Mouse (Mus musculus) liver, embryonic 12.5 days (tissue): ENCODE results near the gene Nop10. TPM values are rescaled to one million over a fixed set of nuclear protein-coding genes. Genes with fewer than 3 reads are reported as not detected.
"Not testable (repeated sequence)": the region's sequence is repeated elsewhere in the genome, so short reads cannot be mapped to it uniquely, and the experiment has no call there.

Source experiments
- ATAC-seq: fragments of 200-750 bp; cut with Nextera tagmentation; 2 replicates; pipeline ENCODE4 v1.8.0; 2017; ENCODE audit warnings: moderate number of reproducible peaks, mild to moderate bottlenecking, moderate library complexity
- H3K27ac ChIP-seq: fragments of 300-500 bp; sonication (generic); 2 replicates; pipeline ENCODE4 v1.5.1; 2016; ENCODE audit warnings: mild to moderate bottlenecking
- H3K27me3 ChIP-seq: fragments of 300-500 bp; sonication (generic); replicated peaks from 2 replicates; pipeline ENCODE4 v1.6.1; 2016; ENCODE audit warnings: mild to moderate bottlenecking, moderate library complexity
- H3K36me3 ChIP-seq: fragments of 300-500 bp; sonication (generic); 2 replicates; pipeline ENCODE4 v1.6.1; 2016; ENCODE audit warnings: mild to moderate bottlenecking, moderate library complexity
- H3K4me1 ChIP-seq: fragments of 300-500 bp; sonication (generic); 2 replicates; pipeline ENCODE4 v1.6.1; 2016
- H3K4me2 ChIP-seq: fragments of 300-500 bp; sonication (generic); 2 replicates; pipeline ENCODE4 v1.6.1; 2016; ENCODE audit warnings: mild to moderate bottlenecking, moderate library complexity
- H3K4me3 ChIP-seq: fragments of 300-500 bp; sonication (generic); 2 replicates; pipeline ENCODE4 v1.5.1; 2016; ENCODE audit warnings: mild to moderate bottlenecking, moderate library complexity
- H3K9ac ChIP-seq: fragments of 300-500 bp; sonication (generic); 2 replicates; pipeline ENCODE4 v1.6.1; 2016; ENCODE audit warnings: mild to moderate bottlenecking, moderate library complexity
- H3K9me3 ChIP-seq: fragments of 300-500 bp; sonication (generic); replicated peaks from 2 replicates; pipeline ENCODE4 v1.6.1; 2016; ENCODE audit warnings: mild to moderate bottlenecking, moderate library complexity
- WGBS: fragments of 180-500 bp; shearing (Covaris S2); methylation state at CpG from one replicate; pipeline ENCODE4 v1.1.7; 2016; ENCODE audit not compliant: insufficient replicate concordance; 5-methylcytosine and 5-hydroxymethylcytosine counted together
- polyA plus RNA-seq: library from polyadenylated mRNA; unstranded; fragments of >200 nt; fragmentation: Nextera tagmentation; extraction: Ambion mirVana; gene quantifications from 2 replicates; pipeline ENCODE4 v1.2.1, GENCODE M21; 2016

The Nop10 gene
- polyA plus RNA-seq, 1 experiment from 2014 or later: 211 TPM

- Histone ChIP-seq H3K9ac (peak overlapping the region; percentile 93), H3K4me2 (peak overlapping the region; percentile 91), H3K27me3 (no peaks in the 10 kb centered on the region), H3K4me3 (peak overlapping the region; percentile 83), H3K36me3 (peaks cover 4% of the 10 kb centered on the region; the same call in 1 of the 2 replicates), H3K4me1 (peaks cover 65% of the 10 kb centered on the region), H3K9me3 (no peaks in the 10 kb centered on the region), H3K27ac (peak overlapping the region; percentile 90)
- ATAC-seq: no peak
- 24% methylated on average over 10 of the region's 10 CpGs for WGBS
Measured at GRCm38 (mm10) chr2:112266780-112267179, 5.1 kb downstream of the Nop10 start.

GRCm38 (mm10) chr2:112267547-112268269 lies 6.0 kb downstream of the Nop10 start:
- Histone ChIP-seq H3K4me2 (peak overlapping the region; percentile 91), H3K4me3 (peak overlapping the region; percentile 83), H3K9me3 (no peaks in the 10 kb centered on the region), H3K27me3 (no peaks in the 10 kb centered on the region), H3K4me1 (peaks cover 67% of the 10 kb centered on the region), H3K27ac (0 out of 2 replicates have a peak overlapping the region, but pooled peaks have one; percentile 45), H3K36me3 (peaks cover 4% of the 10 kb centered on the region; the same call in 1 of the 2 replicates), H3K9ac (peak overlapping the region; percentile 93)
- no peak for ATAC-seq
- 25% methylated on average over 8 of the region's 8 CpGs for WGBS

GRCm38 (mm10) chr2:112270011-112270410 lies 8.3 kb downstream of the Nop10 start:
- no peak overlapping the region for H3K9ac ChIP-seq
- no peaks in the 10 kb centered on the region for H3K27me3 ChIP-seq
- ATAC-seq: no peak
- peaks cover 59% of the 10 kb centered on the region for H3K4me1 ChIP-seq
- no peak overlapping the region for H3K4me3 ChIP-seq
- no peak overlapping the region for H3K4me2 ChIP-seq
- peak overlapping the region; percentile 32; the same call in 1 of the 2 replicates for H3K27ac ChIP-seq
- H3K9me3 ChIP-seq: no peaks in the 10 kb centered on the region
- WGBS: 55% methylated on average over 2 of the region's 2 CpGs
- 0 out of 2 replicates have a peak, but pooled peaks cover 3% of the 10 kb centered on the region for H3K36me3 ChIP-seq

- peak; percentile 91 for ATAC-seq
- 21% methylated on average over 2 of the region's 2 CpGs for WGBS
- peak overlapping the region; percentile 34 for H3K4me2 ChIP-seq
Measured at GRCm38 (mm10) chr2:112272909-112273308, 11.2 kb downstream of the Nop10 start.

GRCm38 (mm10) chr2:112273474-112273873 lies 11.7 kb downstream of the Nop10 start:
- no peaks in the 10 kb centered on the region for H3K9me3 ChIP-seq
- H3K27me3 ChIP-seq: no peaks in the 10 kb centered on the region
- no peak overlapping the region for H3K4me3 ChIP-seq
- no peak overlapping the region for H3K27ac ChIP-seq
- peak overlapping the region; percentile 34; the same call in 1 of the 2 replicates for H3K4me2 ChIP-seq
- H3K36me3 ChIP-seq: peaks cover 6% of the 10 kb centered on the region; the same call in 1 of the 2 replicates
- peaks cover 39% of the 10 kb centered on the region for H3K4me1 ChIP-seq
- 84% methylated on average over 6 of the region's 6 CpGs for WGBS
- H3K9ac ChIP-seq: no peak overlapping the region
- no peak for ATAC-seq

More at GRCm38 (mm10) chr2:112272909-112273308, 11.2 kb downstream of the Nop10 start:
- Histone ChIP-seq H3K4me3 (no peak overlapping the region), H3K36me3 (peaks cover 6% of the 10 kb centered on the region; the same call in 1 of the 2 replicates), H3K27me3 (no peaks in the 10 kb centered on the region), H3K4me1 (peaks cover 43% of the 10 kb centered on the region), H3K27ac (no peak overlapping the region), H3K9ac (no peak overlapping the region), H3K9me3 (no peaks in the 10 kb centered on the region)

- Histone ChIP-seq H3K36me3 (peaks cover 6% of the 10 kb centered on the region; the same call in 1 of the 2 replicates), H3K27me3 (no peaks in the 10 kb centered on the region), H3K9me3 (no peaks in the 10 kb centered on the region), H3K4me1 (peaks cover 29% of the 10 kb centered on the region), H3K9ac (no peak overlapping the region), H3K27ac (no peak overlapping the region), H3K4me3 (no peak overlapping the region), H3K4me2 (no peak overlapping the region)
- 82% methylated on average over 3 of the region's 3 CpGs for WGBS
- no peak for ATAC-seq
Measured at GRCm38 (mm10) chr2:112276870-112277269, 15.1 kb downstream of the Nop10 start.

GRCm38 (mm10) chr2:112282846-112283245 lies 21.1 kb downstream of the Nop10 start:
- Histone ChIP-seq H3K4me1 (peaks cover 33% of the 10 kb centered on the region), H3K4me2 (no peak overlapping the region), H3K9ac (no peak overlapping the region), H3K4me3 (no peak overlapping the region), H3K27me3 (no peaks in the 10 kb centered on the region), H3K27ac (no peak overlapping the region), H3K9me3 (no peaks in the 10 kb centered on the region), H3K36me3 (no peaks in the 10 kb centered on the region)
- 94% methylated on average over 1 of the region's 1 CpGs for WGBS
- no peak for ATAC-seq

- Histone ChIP-seq H3K9ac (peak overlapping the region; percentile 74), H3K4me1 (peaks cover 30% of the 10 kb centered on the region), H3K36me3 (no peaks in the 10 kb centered on the region), H3K4me3 (peak overlapping the region; percentile 70), H3K27me3 (no peaks in the 10 kb centered on the region), H3K9me3 (no peaks in the 10 kb centered on the region), H3K27ac (peak overlapping the region; percentile 74), H3K4me2 (peak overlapping the region; percentile 86)
- WGBS: under 1% methylated on average over 21 of the region's 21 CpGs
- ATAC-seq: peak; percentile 95
Measured at GRCm38 (mm10) chr2:112284363-112285030, 22.8 kb downstream of the Nop10 start.

- peak overlapping the region; percentile 74 for H3K9ac ChIP-seq
- ATAC-seq: no peak
- H3K4me2 ChIP-seq: peak overlapping the region; percentile 86
- 53% methylated on average over 6 of the region's 6 CpGs for whole genome bisulfite sequencing
- H3K4me1 ChIP-seq: peaks cover 28% of the 10 kb centered on the region
- H3K27ac ChIP-seq: peak overlapping the region; percentile 40; the same call in 1 of the 2 replicates
- no peaks in the 10 kb centered on the region for H3K27me3 ChIP-seq
- H3K4me3 ChIP-seq: peak overlapping the region; percentile 70
- no peaks in the 10 kb centered on the region for H3K36me3 ChIP-seq
- no peaks in the 10 kb centered on the region for H3K9me3 ChIP-seq
Measured at GRCm38 (mm10) chr2:112285031-112285390, 23.3 kb downstream of the Nop10 start.

- H3K27me3 ChIP-seq, H3K9ac ChIP-seq, H3K4me3 ChIP-seq, H3K9me3 ChIP-seq, H3K27ac ChIP-seq, ATAC-seq, H3K4me2 ChIP-seq, H3K36me3 ChIP-seq: not testable (repeated sequence)
- WGBS: 94% methylated on average over 1 of the region's 1 CpGs
- H3K4me1 ChIP-seq: peaks cover 28% of the 10 kb centered on the region
Measured at GRCm38 (mm10) chr2:112286062-112286461, 24.3 kb downstream of the Nop10 start.

GRCm38 (mm10) chr2:112287059-112287458 lies 25.3 kb downstream of the Nop10 start:
- no peak overlapping the region for H3K27ac ChIP-seq
- H3K9ac ChIP-seq: no peak overlapping the region
- H3K36me3 ChIP-seq: no peaks in the 10 kb centered on the region
- no peaks in the 10 kb centered on the region for H3K9me3 ChIP-seq
- WGBS: 67% methylated on average over 4 of the region's 4 CpGs
- no peaks in the 10 kb centered on the region for H3K27me3 ChIP-seq
- H3K4me1 ChIP-seq: peaks cover 32% of the 10 kb centered on the region
- H3K4me2 ChIP-seq: no peak overlapping the region
- ATAC-seq: no peak
- H3K4me3 ChIP-seq: no peak overlapping the region

- WGBS: 85% methylated on average over 3 of the region's 3 CpGs
- no peak overlapping the region for H3K27ac ChIP-seq
Measured at GRCm38 (mm10) chr2:112289507-112289906, 27.8 kb downstream of the Nop10 start.

More at GRCm38 (mm10) chr2:112289507-112289906, 27.8 kb downstream of the Nop10 start:
- no peak for ATAC-seq
- peaks cover 20% of the 10 kb centered on the region for H3K4me1 ChIP-seq
- H3K27me3 ChIP-seq: no peaks in the 10 kb centered on the region
- H3K4me3 ChIP-seq: no peak overlapping the region
- no peaks in the 10 kb centered on the region for H3K9me3 ChIP-seq
- H3K36me3 ChIP-seq: peaks cover 4% of the 10 kb centered on the region; the same call in 1 of the 2 replicates
- H3K4me2 ChIP-seq: no peak overlapping the region
- no peak overlapping the region for H3K9ac ChIP-seq
